Mouse (Mus musculus) natural killer cell, adult 2 months (primary cell): ENCODE results near the gene St8sia1.

Experiments used
- DNase-seq, 2 experiments: peaks; one replicate each; pipeline ENCODE4 v3.0.0; 2022; ENCODE audit warnings: low spot score in 2 of 2

Gene St8sia1

DNA sequence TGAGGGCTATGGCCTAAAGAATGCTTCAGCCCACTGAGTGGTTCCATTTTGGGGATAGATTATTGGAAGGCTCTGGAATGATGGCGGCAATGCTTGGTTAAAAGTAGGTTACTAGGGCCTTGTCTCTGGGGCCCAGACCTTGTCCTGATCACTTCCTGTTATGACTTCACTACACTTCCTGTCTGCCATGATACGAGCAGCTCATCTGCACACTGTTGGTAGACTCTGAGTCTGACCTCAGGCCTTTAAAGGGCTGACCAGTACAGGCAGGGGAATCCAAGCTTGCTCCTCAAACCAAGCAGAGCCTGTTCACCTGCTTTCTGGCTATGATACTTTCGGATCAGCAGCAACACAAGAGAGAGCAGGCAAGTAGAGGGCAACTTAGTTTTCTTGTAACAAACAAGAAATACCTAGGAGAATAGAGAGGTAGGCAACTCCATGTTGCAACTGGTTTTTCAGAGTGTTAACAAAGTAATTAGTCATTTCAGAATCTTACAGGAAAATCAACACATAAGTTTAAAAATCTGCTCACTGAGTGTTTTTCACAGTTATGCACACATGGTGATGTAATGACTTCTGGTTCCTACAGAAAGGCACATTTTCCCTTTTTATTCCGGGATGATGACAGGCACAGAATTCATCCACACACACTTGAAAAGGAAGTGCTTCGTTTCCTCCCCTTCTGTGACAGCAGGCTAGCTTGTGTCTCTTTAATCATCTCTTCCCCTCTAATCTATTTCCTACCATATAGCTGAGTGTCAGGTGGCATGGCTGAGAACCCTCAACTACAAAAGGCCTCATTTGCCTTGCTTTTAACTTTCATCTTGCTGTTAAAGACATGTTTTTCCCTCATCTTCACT is 55.1 kb downstream of the St8sia1 start:
- no peak for DNase-seq

DNA sequence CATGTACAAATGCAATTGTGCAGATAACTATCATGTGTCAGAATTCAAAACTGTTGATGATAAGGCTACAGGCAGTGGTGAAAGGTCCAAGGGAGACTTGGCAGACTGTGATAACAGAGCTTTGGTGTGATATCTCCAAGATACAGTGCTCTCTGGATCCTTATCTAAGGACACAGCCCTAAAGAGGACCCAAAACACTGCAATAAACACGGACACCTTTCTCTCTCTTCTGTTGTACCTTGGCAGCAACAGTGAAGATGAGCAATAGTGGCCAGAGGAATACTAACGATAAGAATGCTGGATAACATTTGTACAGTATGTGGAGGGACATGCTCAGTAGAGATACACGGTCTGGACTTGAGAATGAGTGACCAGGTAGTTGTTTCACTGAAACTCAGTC is 55.8 kb downstream of the St8sia1 start:
- no peak for DNase-seq

DNA sequence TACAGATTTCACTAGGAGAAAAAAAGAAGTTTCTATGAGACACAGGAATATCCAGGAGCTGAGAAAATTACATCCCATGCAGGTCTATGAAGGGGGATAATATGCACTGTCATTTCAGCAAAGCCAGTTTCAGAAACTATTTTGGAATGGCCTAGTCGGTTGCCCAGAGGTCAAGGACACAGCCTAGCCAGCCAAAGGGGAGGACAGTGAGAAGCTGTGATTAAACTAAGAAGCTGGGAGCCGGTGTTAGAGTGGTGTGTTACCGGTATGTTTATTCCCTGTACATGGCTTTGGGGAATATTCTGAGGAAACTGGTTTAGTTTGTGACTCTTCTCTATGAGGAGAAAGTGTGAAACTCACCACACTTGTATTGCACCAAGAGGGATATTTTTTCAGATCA is 68.9 kb downstream of the St8sia1 start:
- no peak for DNase-seq

DNA sequence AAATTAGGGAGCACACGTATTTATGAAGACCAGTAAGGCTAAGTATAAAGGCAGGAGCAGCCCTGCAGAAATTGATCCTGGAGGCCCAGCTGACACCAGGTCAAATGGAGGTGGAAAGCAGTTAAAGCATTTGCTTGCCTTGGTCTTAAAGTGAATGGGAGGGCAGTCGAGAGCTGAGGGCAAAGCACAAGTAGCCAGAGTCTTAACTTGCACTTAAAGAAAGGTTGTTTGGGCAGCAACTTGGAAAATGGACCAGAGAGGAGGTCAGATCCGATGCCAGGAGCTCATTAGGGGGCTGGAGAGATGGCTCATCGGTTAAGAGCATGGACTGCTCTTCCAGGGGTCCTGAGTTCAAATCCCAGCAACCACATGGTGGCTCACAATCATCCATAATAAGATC is 70.5 kb downstream of the St8sia1 start:
- DNase-seq = no peak

DNA sequence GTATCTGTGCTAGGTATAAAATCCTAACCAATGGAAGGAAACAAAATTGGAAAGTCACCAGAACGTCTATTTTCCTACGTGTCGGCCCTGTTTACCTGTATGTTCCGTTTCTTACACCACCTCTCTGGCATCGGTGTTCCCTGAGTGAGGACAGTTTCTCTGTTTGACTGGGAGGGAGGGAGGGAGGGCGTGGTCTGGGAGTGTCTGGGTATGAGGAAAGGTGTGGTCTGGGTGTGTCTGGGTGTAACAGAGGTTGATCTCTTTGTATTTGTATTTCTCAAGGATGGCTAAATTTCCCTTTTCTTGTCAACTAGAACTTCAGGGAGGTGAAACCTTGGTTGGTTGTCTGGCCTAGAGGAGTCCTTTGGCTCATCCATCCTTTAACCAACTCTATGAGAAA is 73.9 kb downstream of the St8sia1 start:
- DNase-seq = no peak

DNA sequence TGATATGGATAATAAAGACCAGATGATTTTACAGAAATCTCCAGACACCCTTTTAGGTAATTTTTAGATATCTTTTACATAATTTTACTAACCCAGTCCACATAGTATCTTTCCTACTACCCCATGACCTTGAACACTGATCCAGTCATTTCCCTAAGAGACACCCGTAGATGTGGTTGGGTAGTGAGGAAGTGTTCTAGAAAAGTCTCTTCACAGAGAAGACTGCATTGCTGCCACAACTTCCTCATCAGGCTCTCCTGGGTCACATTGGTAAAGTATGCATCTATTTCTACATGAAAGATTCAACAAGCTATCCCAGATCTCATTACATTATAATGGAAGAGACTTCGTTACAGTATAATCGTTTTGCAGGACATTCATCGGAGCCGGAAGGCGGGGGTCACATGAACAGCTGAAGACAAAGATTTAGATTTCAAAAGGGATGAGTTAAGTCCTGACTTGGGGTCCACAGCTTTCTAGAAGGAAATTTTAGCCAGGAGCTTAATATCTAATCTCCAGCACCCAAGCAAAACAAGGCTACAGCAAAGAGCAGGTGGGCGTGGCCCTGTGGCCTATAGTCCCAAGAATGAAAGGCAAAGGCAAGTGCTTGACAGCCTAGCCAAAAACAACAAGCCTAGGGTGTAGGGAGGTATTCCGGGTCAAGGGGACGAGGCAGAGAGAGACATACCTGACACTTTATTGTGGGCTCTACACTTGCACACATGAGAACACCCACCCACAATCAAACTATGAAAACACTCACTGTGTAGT is 75.1 kb downstream of the St8sia1 start:
- DNase-seq = no peak

DNA sequence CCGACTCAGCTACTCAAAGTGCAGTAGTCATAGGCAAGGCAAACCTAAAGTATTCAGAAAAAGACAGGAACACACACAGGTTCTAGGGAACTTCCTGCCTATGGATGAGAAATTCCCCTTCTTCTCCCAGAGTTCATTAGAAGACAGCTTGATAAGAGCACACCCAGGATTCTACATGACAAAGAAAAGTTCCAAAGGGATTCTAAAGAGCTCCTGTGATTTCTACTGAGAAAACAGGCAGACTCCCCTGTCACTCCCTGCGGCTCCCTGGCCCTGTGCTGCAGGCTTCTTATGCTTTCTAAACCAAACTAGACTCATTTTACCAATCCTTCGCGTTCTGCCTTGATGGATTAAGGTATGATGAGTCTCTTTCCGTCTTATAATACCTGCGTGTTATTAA is 75.9 kb downstream of the St8sia1 start:
- DNase-seq = no peak

DNA sequence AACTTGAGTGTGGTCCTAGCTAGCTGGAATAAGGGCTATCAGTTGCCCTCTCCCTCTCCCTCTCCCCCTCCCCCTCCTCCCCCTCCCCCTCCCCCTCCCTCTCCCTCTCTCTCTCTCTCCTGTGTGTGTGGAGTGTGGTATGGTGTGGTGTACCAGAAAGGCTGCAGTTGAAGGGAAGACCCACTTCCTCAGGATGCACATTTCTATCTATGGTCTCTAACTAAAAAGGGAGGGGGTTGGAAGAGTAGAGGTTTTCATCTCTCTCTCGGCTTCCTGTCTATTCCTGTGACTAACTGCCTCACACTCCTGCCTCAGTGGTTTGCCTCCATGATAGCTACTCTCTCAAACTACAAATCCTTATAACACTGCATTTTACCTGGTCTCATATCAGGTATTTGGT is 76.9 kb downstream of the St8sia1 start:
- DNase-seq = no peak

DNA sequence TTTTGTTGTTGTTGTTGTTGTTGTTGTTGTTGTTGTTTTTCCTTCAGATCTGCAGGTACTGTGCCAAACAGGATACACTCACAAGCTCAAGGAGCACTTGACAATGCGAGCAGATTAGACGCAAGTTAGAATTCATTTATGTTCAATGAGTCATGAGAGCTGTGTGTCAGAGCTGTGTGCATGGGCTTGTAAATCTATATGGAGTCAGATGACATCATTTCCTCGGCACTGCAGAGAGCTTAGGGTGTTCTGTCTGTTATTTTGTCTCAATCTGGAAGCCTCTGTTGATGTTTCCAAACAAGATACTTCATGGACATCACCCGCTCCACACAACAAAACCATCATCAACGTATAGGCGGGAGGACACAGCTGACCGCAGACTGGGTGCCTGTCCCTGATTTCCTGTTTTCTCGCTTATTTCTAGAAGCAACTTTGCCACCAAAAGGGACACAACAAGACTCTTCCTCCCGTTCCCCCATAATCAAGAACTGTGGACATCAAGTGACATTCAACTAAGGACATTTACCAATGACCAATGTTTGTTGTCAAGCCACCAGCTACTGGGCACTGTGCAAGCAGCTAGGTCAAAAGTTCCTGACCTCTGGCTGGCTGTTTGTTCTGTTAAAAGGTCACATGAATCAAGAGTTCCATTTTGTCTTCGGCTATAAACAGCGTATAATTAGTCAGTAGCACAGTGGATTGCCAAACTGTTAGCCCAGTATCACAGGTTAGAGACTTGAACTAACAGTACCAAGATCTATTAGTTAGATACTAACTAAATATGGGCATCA is 78.7 kb downstream of the St8sia1 start:
- DNase-seq = no peak

DNA sequence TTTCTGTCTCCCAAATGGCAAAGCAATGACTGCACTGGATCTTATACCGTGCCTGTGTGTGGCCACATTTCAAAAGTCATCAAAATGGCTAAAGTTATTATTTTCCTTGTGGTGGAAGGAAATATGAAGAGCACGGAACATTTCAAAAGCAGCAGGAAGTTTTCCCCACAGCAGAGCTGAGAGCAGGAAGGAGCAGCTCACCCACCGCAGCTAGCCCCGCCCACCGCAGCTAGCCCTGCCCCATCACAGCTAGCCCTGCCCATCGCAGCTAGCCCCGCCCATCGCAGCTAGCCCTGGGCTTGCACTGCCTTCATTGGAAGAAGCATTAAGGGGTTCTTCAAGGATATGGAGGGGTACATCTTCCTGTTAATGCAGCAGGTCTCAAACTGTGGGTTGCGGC is 80.1 kb downstream of the St8sia1 start:
- peak; percentile 42 to 51 for DNase-seq

DNA sequence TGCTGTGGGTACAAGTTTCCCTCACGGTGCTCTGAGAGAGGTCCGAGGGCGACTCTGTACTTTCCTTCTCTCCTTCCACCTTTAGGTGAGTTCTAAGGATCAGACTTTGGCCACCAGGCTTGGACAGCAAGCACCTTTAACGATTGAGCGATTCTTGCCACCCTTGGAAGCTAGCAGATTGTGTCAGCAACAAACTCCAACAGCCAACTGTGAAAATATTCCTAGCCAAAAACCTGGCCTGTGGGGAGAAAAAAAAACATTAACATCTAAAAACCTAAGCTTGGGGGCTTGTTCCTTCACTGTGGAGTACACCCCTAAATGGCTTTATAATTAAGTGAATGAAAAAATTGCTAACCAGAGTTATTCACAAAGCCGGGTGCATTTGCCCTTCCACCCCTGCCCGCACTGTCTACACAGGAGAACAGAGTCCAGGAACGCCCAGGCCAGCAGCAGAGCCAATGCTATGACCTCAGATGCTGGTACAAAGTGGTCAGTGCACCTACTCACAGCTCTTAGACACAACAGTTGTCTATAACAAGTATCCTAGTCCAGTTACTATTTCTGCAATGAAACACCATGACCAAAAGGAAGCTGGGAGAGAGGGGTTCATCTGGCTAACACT is 83.3 kb downstream of the St8sia1 start:
- no peak for DNase-seq

DNA sequence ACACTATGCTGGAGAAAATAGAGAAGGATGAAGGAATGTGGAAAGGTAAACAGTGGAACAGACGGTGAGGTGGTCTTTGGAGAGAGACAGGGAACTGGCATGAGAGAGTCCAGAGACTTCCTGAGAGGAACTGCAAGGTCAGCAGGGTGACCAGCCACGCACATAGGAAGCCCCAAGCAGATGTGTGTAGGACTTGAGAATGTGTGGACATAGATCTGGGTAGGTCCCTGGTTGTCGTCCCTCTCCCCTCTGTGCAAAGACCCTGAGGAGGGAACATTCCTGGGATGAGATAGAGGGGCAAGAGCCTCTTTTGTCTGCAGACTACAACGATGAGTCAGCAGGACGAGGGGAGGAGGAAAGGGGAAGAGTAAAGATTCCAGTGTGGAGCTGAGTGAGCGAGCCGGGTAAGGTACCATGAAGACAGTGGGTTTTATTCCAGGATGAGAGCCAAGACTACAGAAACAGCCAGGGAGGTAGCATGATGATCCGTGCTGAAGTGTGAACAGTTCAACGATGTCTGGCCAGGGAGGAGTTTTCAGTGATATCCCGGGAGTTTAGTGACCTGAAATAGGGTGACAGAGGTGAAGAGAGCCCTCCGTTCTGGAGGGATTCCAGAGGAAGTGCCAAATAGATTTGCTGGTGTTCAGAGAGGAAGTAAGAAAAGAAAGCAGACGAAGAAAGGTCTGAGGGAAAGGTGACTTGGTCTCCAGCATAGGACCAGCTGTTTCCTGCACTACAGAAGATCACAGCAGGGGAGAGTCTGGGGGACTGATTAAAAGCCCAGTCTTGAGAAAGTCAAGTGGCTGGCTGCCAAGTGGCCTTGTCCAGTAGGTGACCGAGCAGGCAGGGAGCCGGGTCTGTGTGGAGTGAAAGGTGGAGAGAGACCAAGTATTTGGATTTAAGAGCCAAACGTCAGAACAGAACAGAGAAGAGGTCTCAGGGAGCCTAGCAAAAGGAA is 85.2 kb downstream of the St8sia1 start:
- DNase-seq = no peak

DNA sequence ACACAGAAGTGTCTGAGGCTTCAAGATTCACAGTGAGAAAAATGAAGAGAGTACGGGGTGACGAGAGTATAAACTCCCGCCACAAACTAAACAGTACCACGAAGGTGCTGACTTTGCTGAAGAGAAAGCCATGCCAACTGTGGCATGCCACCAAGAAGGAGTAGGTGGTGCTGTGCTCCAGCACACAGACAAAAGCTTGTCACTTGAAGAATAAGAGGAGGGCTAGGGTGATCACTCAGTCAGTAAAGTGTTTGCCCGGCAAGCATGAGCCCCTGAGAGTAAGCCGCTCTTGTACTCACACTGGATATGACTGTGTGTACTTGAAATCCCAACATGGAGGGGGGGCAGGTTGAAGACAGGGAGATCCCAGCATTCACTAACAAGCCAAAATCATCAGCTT is 87.0 kb downstream of the St8sia1 start:
- DNase-seq = no peak

DNA sequence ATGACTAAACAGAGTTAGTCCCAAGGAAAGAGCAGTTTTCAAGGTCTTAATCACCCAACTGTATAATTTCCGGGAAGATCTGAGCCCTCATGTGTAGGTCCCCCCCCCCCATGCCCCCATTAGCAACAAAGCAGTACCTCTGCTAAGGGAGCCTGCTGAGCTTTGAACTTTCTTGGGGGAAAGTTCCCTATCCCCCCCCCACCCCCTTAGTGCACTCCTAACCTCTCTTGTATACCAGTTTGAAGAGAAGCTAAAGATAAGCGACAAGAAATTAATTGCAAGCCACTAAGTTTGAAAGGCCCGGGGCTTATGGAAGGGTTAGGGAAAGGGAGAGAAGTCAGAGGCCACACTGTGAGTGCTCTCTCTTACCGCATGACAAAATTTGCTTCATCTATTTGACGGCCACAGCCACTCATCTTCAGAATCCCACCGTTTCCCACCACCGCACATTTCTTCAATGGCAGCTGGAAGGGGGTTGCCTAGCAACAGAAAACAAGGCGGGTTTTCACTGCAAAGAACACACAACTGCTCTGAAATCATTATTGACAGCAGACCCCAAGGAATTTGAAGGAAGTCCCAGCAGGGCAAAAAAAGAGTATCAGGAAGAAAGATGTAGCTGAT is 87.9 kb downstream of the St8sia1 start:
- DNase-seq = no peak

DNA sequence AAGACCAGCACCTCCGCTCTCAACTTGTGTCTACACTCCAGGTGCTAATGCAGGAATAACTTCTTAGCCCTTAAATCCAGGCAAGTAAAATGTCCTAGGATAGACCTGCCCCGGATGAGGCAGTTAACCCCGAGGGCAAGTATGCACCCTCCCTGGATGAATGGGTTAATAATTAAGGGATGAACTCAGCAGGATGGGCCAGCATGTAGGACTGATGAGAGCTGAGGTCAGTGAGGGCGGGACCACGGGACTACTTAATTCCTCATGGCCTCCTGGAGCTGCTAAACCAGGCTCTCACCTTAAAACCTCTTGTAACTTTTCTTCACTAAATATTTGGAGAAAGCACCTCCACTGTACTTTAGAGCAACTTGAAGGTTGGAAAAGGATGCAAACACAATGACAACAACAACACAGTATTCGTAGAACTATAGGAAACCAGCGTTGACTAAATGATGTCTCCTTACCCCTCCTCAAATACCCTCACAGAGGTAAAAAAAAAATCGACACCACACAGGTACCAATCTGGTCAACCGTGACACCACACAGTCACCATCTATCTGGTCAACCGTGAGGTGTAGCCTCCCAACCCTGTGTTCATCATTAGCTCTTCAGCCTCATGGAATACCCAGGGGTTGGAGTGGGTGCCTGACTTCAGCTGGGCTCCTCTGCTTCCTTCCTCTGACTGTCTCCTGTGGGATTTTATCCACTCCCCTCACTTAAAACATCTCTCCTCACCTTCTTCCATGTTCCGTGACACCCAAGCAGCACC is 90.3 kb downstream of the St8sia1 start:
- DNase-seq = no peak

DNA sequence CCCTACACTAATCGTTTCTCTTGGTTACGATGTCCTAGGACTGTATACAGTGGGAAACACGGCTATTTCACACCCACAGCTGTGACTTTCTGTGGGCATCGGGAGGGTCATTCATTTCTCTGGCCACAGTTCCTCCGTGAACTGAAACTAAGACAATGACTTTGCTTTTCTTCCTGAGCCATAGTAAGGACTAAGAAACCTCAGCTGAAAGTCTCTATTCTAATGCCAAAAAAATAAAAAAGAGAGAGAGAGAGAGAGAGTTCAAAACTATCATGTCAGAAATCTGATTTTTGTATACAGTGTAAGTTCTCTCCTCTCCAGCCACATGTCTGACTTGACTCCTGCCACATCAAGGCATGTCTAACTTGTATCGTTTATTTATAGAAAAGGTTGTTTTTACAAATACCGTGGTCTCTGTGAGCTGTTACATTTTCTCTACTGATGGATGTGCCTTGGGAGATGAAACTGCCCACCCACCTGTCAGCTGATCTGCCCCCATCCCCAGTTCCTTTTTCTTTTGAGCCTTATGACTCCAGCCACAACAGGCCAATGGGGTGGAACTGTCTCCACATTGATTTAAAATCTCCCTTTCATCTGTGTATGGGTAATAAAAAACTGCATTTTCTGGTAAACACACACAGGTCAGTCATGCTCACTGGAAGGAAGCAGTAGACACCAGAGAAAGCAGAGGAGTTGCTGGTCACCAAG is 94.4 kb downstream of the St8sia1 start:
- peak in 1 of 2 experiments; percentile 16 for DNase-seq

DNA sequence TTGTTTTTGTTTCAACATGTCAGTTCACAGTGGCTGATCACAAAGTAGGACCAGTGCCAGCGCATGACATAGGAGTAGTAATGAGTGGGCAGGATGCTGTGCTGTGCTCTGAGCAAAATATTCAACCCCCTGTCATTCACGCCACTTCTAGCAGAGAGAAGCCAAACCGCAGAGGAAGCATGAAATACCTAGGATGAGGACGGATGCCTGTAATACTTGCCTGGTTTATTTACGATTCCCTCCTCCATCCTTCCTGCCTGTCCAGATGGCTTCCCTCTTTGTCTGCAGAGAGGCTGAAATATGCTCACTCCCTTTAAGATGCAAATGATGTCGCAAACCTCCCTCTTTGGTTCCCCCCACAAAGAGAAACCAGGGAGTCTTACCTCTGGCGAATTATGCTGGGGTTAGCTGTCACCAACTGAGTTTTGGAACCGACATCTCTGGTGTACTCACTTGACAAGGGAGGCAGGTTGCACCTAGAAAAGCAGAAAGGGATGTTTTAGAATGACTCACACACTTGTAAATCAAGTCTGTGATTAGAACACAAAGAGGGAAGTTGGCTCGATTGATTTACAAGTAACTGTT is 96.7 kb downstream of the St8sia1 start:
- DNase-seq = no peak

DNA sequence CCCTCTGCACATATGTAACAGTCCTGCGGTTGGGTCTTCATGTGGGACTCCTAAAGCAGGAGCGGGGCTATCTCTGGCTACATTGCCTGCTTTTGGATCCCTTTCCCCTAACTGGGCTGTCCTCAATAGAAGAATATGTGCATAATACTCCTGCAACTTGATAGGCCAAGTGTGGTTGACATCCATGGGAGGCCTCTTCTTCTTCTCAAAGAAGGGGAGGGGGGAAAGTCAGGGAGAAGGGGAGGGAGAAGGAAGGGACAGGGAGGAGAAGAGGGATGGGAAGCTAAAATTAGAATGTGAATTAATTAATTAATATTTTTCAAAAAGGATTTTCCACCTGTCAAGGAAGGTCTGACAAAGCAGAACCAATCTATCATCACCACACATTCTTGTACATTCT is 97.2 kb downstream of the St8sia1 start:
- no peak for DNase-seq

DNA sequence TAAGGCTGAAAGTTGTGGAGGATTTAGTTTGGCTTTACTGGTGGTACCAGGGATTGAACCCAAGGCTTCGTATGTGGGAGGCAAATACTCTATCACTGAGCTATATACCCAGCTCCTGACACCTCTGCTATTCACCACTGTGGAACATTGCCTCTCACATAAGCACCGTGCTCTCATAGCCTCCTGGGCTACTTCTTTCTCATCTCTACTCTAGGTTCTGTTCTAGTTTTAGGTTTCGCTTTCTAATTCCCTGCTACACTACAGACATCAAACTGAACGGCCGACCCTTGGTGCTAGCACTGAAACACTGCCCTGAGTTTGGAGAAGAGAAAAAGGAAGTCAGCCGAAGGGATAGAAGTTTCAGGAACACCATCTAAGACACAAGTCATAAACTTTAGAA is 99.1 kb downstream of the St8sia1 start:
- DNase-seq = no peak
